ENCODE assay signal across 17 mouse cellular contexts in the genomic region with DNA sequence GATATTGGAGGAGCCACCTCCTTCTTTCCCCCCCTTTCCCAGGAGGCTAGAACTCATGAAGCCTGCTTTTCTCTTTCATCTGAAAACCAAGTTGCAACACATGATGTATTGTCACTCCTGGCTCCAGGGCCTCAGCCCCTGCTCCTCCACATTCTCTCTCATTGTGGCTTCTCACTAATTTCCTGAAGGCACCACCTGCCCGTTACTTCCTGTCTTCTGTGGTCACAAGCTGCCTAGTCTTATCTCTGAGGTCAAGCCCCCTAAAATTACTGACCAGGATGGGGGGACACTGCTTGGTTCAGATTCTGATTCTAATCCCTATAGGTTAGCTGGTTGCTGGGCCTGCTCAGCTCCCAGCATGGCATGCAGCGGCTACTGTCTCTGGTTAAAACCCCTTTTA. TPM values are rescaled to one million over a fixed set of nuclear protein-coding genes. Genes with fewer than 3 reads are reported as not detected.
DNase-seq lines count a peak whose midpoint lies in the region; ATAC-seq and TF ChIP-seq lines count a peak whose summit lies in the region.
"Had no signal": no experiment of that assay in that cellular context is flagged by ENCODE, and none has a peak within 500 bp of the region (broad histone marks: within the 10 kb centered on the region; RNA-seq: fewer than 3 reads in every experiment).

No protein-coding gene starts in this region.

- H3K36me3 ChIP-seq in heart, embryonic 12.5 days = no peaks in the 10 kb centered on the region
- H3K36me3 ChIP-seq in midbrain, embryonic 12.5 days = no peaks in the 10 kb centered on the region
- H3K36me3 ChIP-seq in midbrain, embryonic 15.5 days (replicated peaks) = 0 out of 2 replicates have a peak, but pooled peaks cover 3% of the 10 kb centered on the region
- H3K36me3 ChIP-seq in forebrain, postnatal 0 days (ENCODE audit: insufficient read depth) = no peaks in the 10 kb centered on the region
- H3K36me3 ChIP-seq in heart, embryonic 11.5 days (ENCODE audit: control insufficient read depth, insufficient read depth, low read length) = no peaks in the 10 kb centered on the region
- H3K36me3 ChIP-seq: heart, embryonic 15.5 days had no signal

- H3K4me1 ChIP-seq in heart, embryonic 12.5 days (replicated peaks) = peaks cover 45% of the 10 kb centered on the region
- peaks cover 8% of the 10 kb centered on the region for H3K4me1 ChIP-seq in midbrain, embryonic 12.5 days
- H3K4me1 ChIP-seq in midbrain, embryonic 15.5 days = 0 out of 2 replicates have a peak, but pooled peaks cover 7% of the 10 kb centered on the region
- H3K4me1 ChIP-seq in forebrain, postnatal 0 days (ENCODE audit: insufficient read depth) = no peaks in the 10 kb centered on the region
- H3K4me1 ChIP-seq in heart, embryonic 11.5 days (ENCODE audit: control insufficient read depth, insufficient read depth, low read length) = peaks cover 19% of the 10 kb centered on the region

- peak; percentile 62 for DNase-seq in heart, adult 11 months
- DNase-seq in forebrain, postnatal 0 days = no peak
- DNase-seq in ovary, postnatal 14 days (ENCODE audit: low spot score) = no peak
- no peak for DNase-seq in left cerebral cortex, adult 8-10 months (ENCODE audit: low spot score in 2 of 2)
- DNase-seq: cerebellum, adult 8-10 months; kidney, postnatal 25 days; layer of hippocampus, postnatal 36 days; liver; lung, embryonic 14.5 days; thymus, postnatal 14 days had no signal

- no peak for ATAC-seq in heart, embryonic 12.5 days (ENCODE audit: insufficient number of reproducible peaks, low FRiP score)
- peak; percentile 16; the same call in 1 of the 2 replicates for ATAC-seq in midbrain, embryonic 12.5 days (ENCODE audit: low FRiP score, low read depth)
- ATAC-seq in midbrain, embryonic 15.5 days (replicated peaks) = no peak
- ATAC-seq in forebrain, postnatal 0 days = no peak
- ATAC-seq in heart, embryonic 11.5 days (replicated peaks; ENCODE audit: insufficient number of reproducible peaks, low FRiP score, low TSS enrichment) = no peak
- ATAC-seq: intestine, embryonic 16.5 days had no signal

- no peak overlapping the region for H3K27ac ChIP-seq in heart, embryonic 12.5 days (ENCODE audit: poor library complexity, severe bottlenecking)
- peak overlapping the region; percentile 69 for H3K27ac ChIP-seq in midbrain, embryonic 12.5 days (replicated peaks)
- H3K27ac ChIP-seq in midbrain, embryonic 15.5 days = no peak overlapping the region
- H3K27ac ChIP-seq in forebrain, postnatal 0 days (ENCODE audit: low read depth, low read length) = peak overlapping the region; percentile 52; the same call in 1 of the 2 replicates
- H3K27ac ChIP-seq in heart, embryonic 11.5 days (ENCODE audit: low read depth, low read length) = no peak overlapping the region
- H3K27ac ChIP-seq: heart, embryonic 15.5 days had no signal

- H3K4me3 ChIP-seq in heart, embryonic 12.5 days = no peak overlapping the region
- no peak overlapping the region for H3K4me3 ChIP-seq in midbrain, embryonic 12.5 days
- no peak overlapping the region for H3K4me3 ChIP-seq in midbrain, embryonic 15.5 days
- no peak overlapping the region for H3K4me3 ChIP-seq in forebrain, postnatal 0 days (ENCODE audit: low read depth, low read length)
- H3K4me3 ChIP-seq in heart, embryonic 11.5 days (ENCODE audit: low read depth, low read length) = no peak overlapping the region
- H3K4me3 ChIP-seq: heart, embryonic 15.5 days had no signal

- no peak for TF ChIP-seq CTCF in forebrain, postnatal 0 days (IDR thresholded peaks at IDR 0.05; ENCODE audit: low read depth)

- H3K27me3 ChIP-seq in heart, embryonic 12.5 days (replicated peaks) = no peaks in the 10 kb centered on the region
- no peaks in the 10 kb centered on the region for H3K27me3 ChIP-seq in midbrain, embryonic 12.5 days
- no peaks in the 10 kb centered on the region for H3K27me3 ChIP-seq in midbrain, embryonic 15.5 days (replicated peaks)
- H3K27me3 ChIP-seq in forebrain, postnatal 0 days (ENCODE audit: insufficient read depth, low read length) = no peaks in the 10 kb centered on the region
- no peaks in the 10 kb centered on the region for H3K27me3 ChIP-seq in heart, embryonic 11.5 days (ENCODE audit: control insufficient read depth, insufficient read depth, low read length)
- H3K27me3 ChIP-seq: heart, embryonic 15.5 days had no signal

- no peak overlapping the region; the same call in 1 of the 2 replicates for H3K9ac ChIP-seq in heart, embryonic 12.5 days
- no peak overlapping the region for H3K9ac ChIP-seq in midbrain, embryonic 12.5 days (replicated peaks)
- H3K9ac ChIP-seq in midbrain, embryonic 15.5 days = no peak overlapping the region
- H3K9ac ChIP-seq in forebrain, postnatal 0 days = no peak overlapping the region
- H3K9ac ChIP-seq in heart, embryonic 11.5 days (ENCODE audit: low read depth, low read length) = no peak overlapping the region
- H3K9ac ChIP-seq: heart, embryonic 15.5 days; lung, embryonic 14.5 days had no signal

- no peaks in the 10 kb centered on the region for H3K9me3 ChIP-seq in heart, embryonic 12.5 days (replicated peaks)
- no peaks in the 10 kb centered on the region for H3K9me3 ChIP-seq in midbrain, embryonic 12.5 days
- H3K9me3 ChIP-seq in midbrain, embryonic 15.5 days = no peaks in the 10 kb centered on the region
- no peaks in the 10 kb centered on the region for H3K9me3 ChIP-seq in forebrain, postnatal 0 days (ENCODE audit: low read length)
- no peaks in the 10 kb centered on the region for H3K9me3 ChIP-seq in heart, embryonic 11.5 days (replicated peaks; ENCODE audit: control insufficient read depth, low read length)
- H3K9me3 ChIP-seq: heart, embryonic 15.5 days had no signal

- 53% methylated on average over 2 of the region's 2 CpGs for WGBS in heart, embryonic 12.5 days
- WGBS in midbrain, embryonic 12.5 days = 62% methylated on average over 2 of the region's 2 CpGs
- 56% methylated on average over 2 of the region's 2 CpGs for WGBS in midbrain, embryonic 15.5 days
- 77% methylated on average over 2 of the region's 2 CpGs for WGBS in forebrain, postnatal 0 days
- WGBS in heart, embryonic 11.5 days (ENCODE audit: insufficient replicate concordance) = 62% methylated on average over 2 of the region's 2 CpGs

- no peak overlapping the region for H3K4me2 ChIP-seq in heart, embryonic 12.5 days
- no peak overlapping the region for H3K4me2 ChIP-seq in midbrain, embryonic 12.5 days (replicated peaks)
- no peak overlapping the region for H3K4me2 ChIP-seq in midbrain, embryonic 15.5 days
- no peak overlapping the region for H3K4me2 ChIP-seq in forebrain, postnatal 0 days (ENCODE audit: low read depth)
- H3K4me2 ChIP-seq in heart, embryonic 11.5 days = no peak overlapping the region
- H3K4me2 ChIP-seq: heart, embryonic 15.5 days; lung, embryonic 14.5 days had no signal

RNA-seq across cellular contexts. Expression of gene 4931440F15Rik, which starts 50.7 kb away (rescaled TPM):
- polyA plus RNA-seq in heart, embryonic 12.5 days (2016; fragmentation: Nextera tagmentation; extraction: Ambion mirVana) = 0.19 and 0.39 TPM in 2 replicates
- 0.22 and 0.34 TPM in 2 replicates for polyA plus RNA-seq in midbrain, embryonic 12.5 days (2016; fragmentation: Nextera tagmentation; extraction: Ambion mirVana)
- polyA plus RNA-seq in midbrain, embryonic 15.5 days (2015; fragmentation: Nextera tagmentation; extraction: Ambion mirVana) = 0.72 and 0.74 TPM in 2 replicates
- total RNA-seq in forebrain, postnatal 0 days (2014; rRNA removed) = 0.52 and 0.54 TPM in 2 replicates
- 0.24 and 0.29 TPM in 2 replicates for polyA plus RNA-seq in forebrain, postnatal 0 days (2015; fragmentation: Nextera tagmentation; extraction: Ambion mirVana)
- polyA plus RNA-seq in heart, embryonic 11.5 days (2014; fragmentation: Nextera tagmentation; extraction: Ambion mirVana) = 0.15 and 0.21 TPM in 2 replicates
- 1 to 10 TPM; 2.4 to 3.6 (median 2.8) TPM for total RNA-seq in left cerebral cortex, adult 8-10 months (2022)
- total RNA-seq: megakaryocyte-erythroid progenitor cell, adult 5-6 weeks had no signal

Comparison
In these comparisons a context has a peak if more than half of its experiments do, and no peak if none do; other contexts are left out.
1. H3K27ac ChIP-seq: peak in midbrain, embryonic 12.5 days (single experiment) and forebrain, postnatal 0 days (single experiment); none in heart, embryonic 12.5 days (single experiment), midbrain, embryonic 15.5 days (single experiment) and heart, embryonic 11.5 days (single experiment).